Mouse (Mus musculus) MEL (cell line): ENCODE results near the gene Psmd9. TPM values are rescaled to one million over a fixed set of nuclear protein-coding genes. Genes with fewer than 3 reads are reported as not detected.
A peak's percentile ranks its signal among the peaks of the same experiment; 100 is the strongest.

Experiments used
- DNase-seq: peaks from one replicate; pipeline ENCODE4 v3.0.0; 2011; ENCODE audit warnings: low read depth, low spot score
- H3K27ac ChIP-seq: 2 replicates; pipeline ENCODE4 v1.5.1; 2012; ENCODE audit warnings: low read depth, mild to moderate bottlenecking, control low read depth, low read length, moderate library complexity; ENCODE audit not compliant: control insufficient read depth
- H3K27me3 ChIP-seq, 2 experiments: fragments of 150-350 bp in 1 of 2; sonication (generic) in 1 of 2; 2 replicates each; pipeline ENCODE4 v1.6.1; 2012; ENCODE audit warnings: low read length in 2 of 2, mild to moderate bottlenecking in 2 of 2, improper control_type of control experiment in 1 of 2, moderate library complexity in 1 of 2; ENCODE audit not compliant: insufficient read depth in 2 of 2, control insufficient read depth in 1 of 2
- H3K36me3 ChIP-seq, 2 experiments: 2 replicates each; pipeline ENCODE4 v1.6.1; 2012 to 2014; ENCODE audit warnings: low read length in 2 of 2, improper control_type of control experiment in 1 of 2, inconsistent platforms in 1 of 2, mild to moderate bottlenecking in 1 of 2; ENCODE audit not compliant: insufficient read depth in 2 of 2, control insufficient read depth in 1 of 2
- H3K4me1 ChIP-seq, 2 experiments: fragments of 150-350 bp in 1 of 2; sonication (generic) in 1 of 2; 2 replicates each; pipeline ENCODE4 v1.6.1; 2012; ENCODE audit warnings: low read length in 2 of 2, improper control_type of control experiment in 1 of 2, mild to moderate bottlenecking in 1 of 2; ENCODE audit not compliant: insufficient read depth in 2 of 2, control insufficient read depth in 1 of 2
- H3K4me3 ChIP-seq, 2 experiments: fragments of 150-350 bp in 1 of 2; sonication (generic) in 1 of 2; 2 replicates each; pipeline ENCODE4 v1.5.1; 2012; ENCODE audit warnings: low read depth in 2 of 2, low read length in 2 of 2, mild to moderate bottlenecking in 2 of 2, moderate library complexity in 2 of 2, control low read depth in 1 of 2, improper control_type of control experiment in 1 of 2; ENCODE audit not compliant: control insufficient read depth in 1 of 2, insufficient read depth in 1 of 2
- H3K79me2 ChIP-seq: 2 replicates; pipeline ENCODE4 v1.6.1; 2012; ENCODE audit warnings: mild to moderate bottlenecking, low read length, moderate library complexity; ENCODE audit not compliant: control insufficient read depth, poor library complexity, insufficient read depth
- H3K9ac ChIP-seq: 2 replicates; pipeline ENCODE4 v1.6.1; 2012; ENCODE audit warnings: low read depth, mild to moderate bottlenecking, control low read depth, low read length, moderate library complexity; ENCODE audit not compliant: control insufficient read depth, poor library complexity, severe bottlenecking
- H3K9me3 ChIP-seq: fragments of 150-350 bp; sonication (generic); replicated peaks from 2 replicates; pipeline ENCODE4 v1.6.1; 2012; ENCODE audit warnings: mild to moderate bottlenecking, low read length, improper control_type of control experiment, moderate library complexity; ENCODE audit not compliant: insufficient read depth
- CHD1 ChIP-seq: IDR thresholded peaks from 2 replicates; pipeline ENCODE4 v1.6.1; 2012; ENCODE audit warnings: low read depth, mild to moderate bottlenecking, inconsistent platforms, low read length, improper control_type of control experiment
- CHD2 ChIP-seq: IDR thresholded peaks from 2 replicates; pipeline ENCODE4 v1.6.1; 2011; ENCODE audit warnings: low read length, improper control_type of control experiment
- CTCF ChIP-seq, 3 experiments: IDR thresholded peaks in 2 of 3; conservative IDR thresholded peaks in 1 of 3; 2 replicates each; pipeline ENCODE4 v1.5.1; 2011 to 2012; ENCODE audit warnings: low read length in 3 of 3, low read depth in 2 of 3, mild to moderate bottlenecking in 2 of 3, improper control_type of control experiment in 1 of 3, inconsistent platforms in 1 of 3, mixed read lengths in 1 of 3, moderate library complexity in 1 of 3; ENCODE audit not compliant: control insufficient read depth in 1 of 3, insufficient read depth in 1 of 3, poor library complexity in 1 of 3, severe bottlenecking in 1 of 3
- E2F4 ChIP-seq: IDR thresholded peaks from 2 replicates; pipeline ENCODE4 v1.6.1; 2011; ENCODE audit warnings: low read depth, low read length, improper control_type of control experiment, borderline replicate concordance
- ELF1 ChIP-seq: IDR thresholded peaks from 2 replicates; pipeline ENCODE4 v1.6.1; 2014; ENCODE audit warnings: low read depth, mild to moderate bottlenecking, inconsistent platforms, low read length, improper control_type of control experiment, moderate library complexity
- GABPA ChIP-seq: IDR thresholded peaks from 2 replicates; pipeline ENCODE4 v1.6.1; 2012; ENCODE audit warnings: low read depth, mild to moderate bottlenecking, inconsistent platforms, low read length, improper control_type of control experiment, moderate library complexity
- JUND ChIP-seq: IDR thresholded peaks from 2 replicates; pipeline ENCODE4 v1.6.1; 2011; ENCODE audit warnings: low read depth, mild to moderate bottlenecking, improper control_type of control experiment, low read length
- MAX ChIP-seq: IDR thresholded peaks from 2 replicates; pipeline ENCODE4 v1.6.1; 2011; ENCODE audit warnings: low read length, improper control_type of control experiment
- MYB ChIP-seq: IDR thresholded peaks from 2 replicates; pipeline ENCODE4 v1.6.1; 2011; ENCODE audit warnings: mild to moderate bottlenecking, low read depth, low read length, improper control_type of control experiment
- MYC ChIP-seq: IDR thresholded peaks from 2 replicates; pipeline ENCODE4 v1.6.1; 2011; ENCODE audit warnings: low read depth, mild to moderate bottlenecking, low read length, improper control_type of control experiment, moderate library complexity
- POLR2A ChIP-seq, 2 experiments: IDR thresholded peaks; 2 replicates each; pipeline ENCODE4 v1.6.1; 2011 to 2012; ENCODE audit warnings: low read length in 2 of 2, mild to moderate bottlenecking in 2 of 2, control low read depth in 1 of 2, improper control_type of control experiment in 1 of 2, low read depth in 1 of 2, moderate library complexity in 1 of 2; ENCODE audit not compliant: control insufficient read depth in 1 of 2, insufficient read depth in 1 of 2, poor library complexity in 1 of 2
- POLR2AphosphoS5 ChIP-seq: IDR thresholded peaks from 2 replicates; pipeline ENCODE4 v1.6.1; 2012; ENCODE audit warnings: low read depth, borderline replicate concordance, mild to moderate bottlenecking, inconsistent platforms, low read length, moderate library complexity, mixed read lengths
- RAD21 ChIP-seq: IDR thresholded peaks from 2 replicates; pipeline ENCODE4 v1.6.1; 2011; ENCODE audit warnings: mild to moderate bottlenecking, low read depth, low read length, improper control_type of control experiment
- RCOR1 ChIP-seq: IDR thresholded peaks from 2 replicates; pipeline ENCODE4 v1.6.1; 2012; ENCODE audit warnings: low read depth, mild to moderate bottlenecking, inconsistent platforms, low read length, improper control_type of control experiment
- SIN3A ChIP-seq: IDR thresholded peaks from 2 replicates; pipeline ENCODE4 v1.6.1; 2012; ENCODE audit warnings: low read length, improper control_type of control experiment, inconsistent platforms
- SMC3 ChIP-seq: IDR thresholded peaks from 2 replicates; pipeline ENCODE4 v1.6.1; 2011; ENCODE audit warnings: low read depth, low read length, improper control_type of control experiment
- TAL1 ChIP-seq: IDR thresholded peaks from 2 replicates; pipeline ENCODE4 v1.6.1; 2012; ENCODE audit warnings: mild to moderate bottlenecking, inconsistent platforms, low read length, moderate library complexity, mixed read lengths
- TBP ChIP-seq: IDR thresholded peaks from 2 replicates; pipeline ENCODE4 v1.8.0; 2011; ENCODE audit warnings: low read depth, low read length, improper control_type of control experiment
- TCF12 ChIP-seq: IDR thresholded peaks from 2 replicates; pipeline ENCODE4 v1.6.1; 2014; ENCODE audit warnings: low read depth, mild to moderate bottlenecking, inconsistent platforms, low read length, improper control_type of control experiment, moderate library complexity
- USF1 ChIP-seq: IDR thresholded peaks from 2 replicates; pipeline ENCODE4 v1.6.1; 2014; ENCODE audit warnings: low read depth, mild to moderate bottlenecking, inconsistent platforms, low read length, improper control_type of control experiment, moderate library complexity
- ZC3H11A ChIP-seq: IDR thresholded peaks from 2 replicates; pipeline ENCODE4 v1.6.1; 2012; ENCODE audit warnings: low read depth, mild to moderate bottlenecking, inconsistent platforms, low read length, improper control_type of control experiment
- ZKSCAN1 ChIP-seq: IDR thresholded peaks from 2 replicates; pipeline ENCODE4 v1.6.1; 2012; ENCODE audit warnings: low read depth, mild to moderate bottlenecking, inconsistent platforms, low read length, improper control_type of control experiment, moderate library complexity
- polyA plus RNA-seq, 2 experiments: library from polyadenylated mRNA; stranded (reverse) in 1 of 2; unstranded in 1 of 2; fragments of >175 nt in 1 of 2; fragments of >200 nt in 1 of 2; gene quantifications; 2 replicates each; pipeline versions ENCODE4 v1.2.1 to v1.2.4; 2012; ENCODE audit warnings: low replicate concordance in 2 of 2, low read depth in 1 of 2; ENCODE audit not compliant: insufficient read length in 2 of 2, insufficient read depth in 1 of 2, missing spikeins in 1 of 2
- total RNA-seq: library from RNA; depleted of rRNA; stranded (reverse); fragments of 300-350 nt; gene quantifications from 2 replicates; pipeline ENCODE4 v1.2.3, GENCODE M21; 2012

The Psmd9 gene
- total and polyA plus RNA-seq, 3 experiments = 32.0 to 54.6 TPM; not detected in 1

GRCm38 (mm10) chr5:123128426-123129169 lies 40.6 kb upstream of the Psmd9 start (continued):
- TF ChIP-seq SMC3 = peak; percentile 10; the same call in 1 of the 2 replicates
- TF ChIP-seq RAD21 = no peak
- TF ChIP-seq POLR2AphosphoS5 = no peak
- TF ChIP-seq CTCF (IDR thresholded peaks at IDR 0.05 in 2 of 3, conservative IDR thresholded peaks at IDR 0.05 in 1 of 3; ENCODE audit: control insufficient read depth in 1 of 3, insufficient read depth in 1 of 3, low read depth in 2 of 3, low read length in 3 of 3, poor library complexity in 1 of 3, severe bottlenecking in 1 of 3) = no peak
- TF ChIP-seq CHD1 = 0 out of 2 replicates have a peak, but pooled peaks have one; percentile 15
- no peak for TF ChIP-seq GABPA
- TF ChIP-seq RCOR1 = no peak
- no peak; the same call in 1 of the 2 replicates for TF ChIP-seq SIN3A
- no peak for TF ChIP-seq CHD2
- no peak for TF ChIP-seq ZKSCAN1
- no peak for TF ChIP-seq TCF12
- no peak for TF ChIP-seq ZC3H11A
- no peak; the same call in 1 of the 2 replicates for TF ChIP-seq TAL1
- peak in 1 of 2 experiments; percentile 44; a peak in 1 of 4 replicates for TF ChIP-seq POLR2A (IDR thresholded peaks at IDR 0.05; ENCODE audit: control insufficient read depth in 1 of 2, insufficient read depth in 1 of 2, low read depth in 1 of 2, low read length in 2 of 2, poor library complexity in 1 of 2)
- no peak for TF ChIP-seq MYC
- no peak for TF ChIP-seq MYB
- no peak for TF ChIP-seq JUND
- no peak for TF ChIP-seq E2F4
- no peak for TF ChIP-seq TBP

DNA sequence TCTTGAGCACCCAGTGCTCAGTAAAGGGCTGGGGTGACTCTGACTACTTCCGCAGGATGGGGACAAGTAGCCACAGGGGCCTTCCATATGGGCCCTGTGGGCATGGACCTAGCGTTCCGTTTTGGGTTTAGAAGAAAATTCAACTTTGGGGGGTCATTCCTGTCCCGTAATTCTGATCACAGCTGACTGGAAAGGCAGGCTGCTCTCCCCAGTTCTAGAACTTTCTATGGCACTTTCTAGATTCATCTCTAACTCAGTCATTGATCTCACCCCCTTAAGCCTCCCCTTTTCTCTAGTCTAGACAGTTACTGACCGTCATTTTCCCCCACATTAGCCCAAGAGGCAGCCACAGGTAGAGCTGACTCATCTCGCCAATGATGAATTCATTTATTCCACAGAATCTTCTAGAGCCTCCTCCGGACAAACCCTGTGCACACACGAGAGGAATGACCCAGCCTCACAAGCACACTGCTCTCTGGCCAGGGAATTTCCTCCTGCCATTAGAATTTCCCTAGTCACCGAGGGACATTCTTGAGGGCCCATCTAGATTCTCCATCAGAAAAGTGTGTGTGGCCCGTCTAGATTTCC lies 39.9 kb upstream of the Psmd9 start:
- no peak for DNase-seq
- Histone ChIP-seq H3K36me3 (peaks cover 0 to 47% of the 10 kb centered on the region in 2 experiments; a peak in 2 of 4 replicates), H3K27ac (peak overlapping the region; percentile 70), H3K9ac (peak overlapping the region; percentile 43), H3K79me2 (no peaks in the 10 kb centered on the region), H3K4me1 (peaks cover 18 to 59% of the 10 kb centered on the region in 2 experiments), H3K9me3 (no peaks in the 10 kb centered on the region), H3K27me3 (no peaks in the 10 kb centered on the region), H3K4me3 (no peak overlapping the region)
- TF ChIP-seq MAX (no peak), POLR2A (IDR thresholded peaks at IDR 0.05; ENCODE audit: control insufficient read depth in 1 of 2, insufficient read depth in 1 of 2, low read depth in 1 of 2, low read length in 2 of 2, poor library complexity in 1 of 2) (0 out of 4 replicates have a peak, but pooled peaks of 1 of the 2 experiments have one; percentile 45), USF1 (no peak), ELF1 (0 out of 2 replicates have a peak, but pooled peaks have one; percentile 19)
